Mouse (Mus musculus) frontal cortex, postnatal 10 days (tissue): ENCODE measurements around the gene Arl8a.
"Not testable (repeated sequence)": the region's sequence is repeated elsewhere in the genome, so short reads cannot be mapped to it uniquely, and the experiment has no call there.

ENCODE experiments used
- DNase-seq, 2 experiments: peaks; one replicate each; pipeline ENCODE4 v3.0.0; 2022; ENCODE audit warnings: low spot score in 2 of 2, mixed read lengths in 1 of 2

The Arl8a gene

GRCm38 (mm10) chr1:135169556-135170224 lies 23.1 kb downstream of the Arl8a start:
- DNase-seq = no peak

DNA sequence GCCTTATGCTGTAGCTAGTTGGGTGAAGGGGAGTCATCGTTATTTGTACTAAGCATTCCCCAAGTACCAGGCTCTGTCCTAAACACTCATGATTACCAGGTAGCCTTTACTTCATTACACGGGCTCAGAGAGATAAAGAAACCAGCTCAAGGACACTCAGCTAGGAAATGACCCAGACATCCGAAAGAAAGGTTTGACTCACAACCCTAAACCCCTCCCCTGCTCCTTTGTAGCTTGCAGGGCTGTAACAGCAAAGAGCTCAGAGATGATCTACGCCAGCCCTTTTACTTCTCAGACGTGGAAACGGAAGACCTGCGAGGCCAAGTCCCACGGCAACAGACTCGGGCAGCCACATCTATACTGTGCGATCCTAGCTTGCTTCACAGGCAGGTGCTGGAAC lies 23.7 kb downstream of the Arl8a start:
- DNase-seq = no peak

GRCm38 (mm10) chr1:135171202-135171601 lies 24.6 kb downstream of the Arl8a start:
- DNase-seq = no peak

DNA sequence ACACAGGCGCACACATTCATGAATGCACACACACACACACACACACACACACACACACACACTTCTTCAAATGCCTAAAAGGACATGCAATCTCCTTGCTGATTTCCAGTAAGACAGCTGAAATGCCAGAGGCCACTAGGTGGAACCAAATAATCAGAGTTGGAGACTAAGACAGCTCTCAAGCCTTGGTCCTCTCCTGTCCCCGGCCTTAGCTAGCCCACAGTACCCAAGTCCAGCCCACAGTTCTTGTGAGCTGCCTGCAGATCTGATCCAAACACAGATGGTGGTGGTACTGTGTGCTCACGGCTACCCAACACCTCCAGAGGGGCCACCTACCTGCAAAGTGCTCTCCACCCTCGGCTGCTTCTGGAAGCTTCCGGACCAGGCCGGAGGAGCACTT lies 25.4 kb downstream of the Arl8a start:
- peak in 1 of 2 experiments; percentile 54 for DNase-seq

- DNase-seq = no peak
Observed at GRCm38 (mm10) chr1:135173311-135173710, 26.7 kb downstream of the Arl8a start.

GRCm38 (mm10) chr1:135175176-135175575 lies 28.6 kb downstream of the Arl8a start:
- no peak for DNase-seq

- DNase-seq = no peak
Observed at GRCm38 (mm10) chr1:135177724-135178123, 31.1 kb downstream of the Arl8a start.

- no peak for DNase-seq
Observed at GRCm38 (mm10) chr1:135178863-135179262, 32.2 kb downstream of the Arl8a start.

GRCm38 (mm10) chr1:135180830-135181229 lies 34.2 kb downstream of the Arl8a start:
- DNase-seq = no peak

GRCm38 (mm10) chr1:135181275-135181674 lies 34.7 kb downstream of the Arl8a start:
- DNase-seq = no peak

DNA sequence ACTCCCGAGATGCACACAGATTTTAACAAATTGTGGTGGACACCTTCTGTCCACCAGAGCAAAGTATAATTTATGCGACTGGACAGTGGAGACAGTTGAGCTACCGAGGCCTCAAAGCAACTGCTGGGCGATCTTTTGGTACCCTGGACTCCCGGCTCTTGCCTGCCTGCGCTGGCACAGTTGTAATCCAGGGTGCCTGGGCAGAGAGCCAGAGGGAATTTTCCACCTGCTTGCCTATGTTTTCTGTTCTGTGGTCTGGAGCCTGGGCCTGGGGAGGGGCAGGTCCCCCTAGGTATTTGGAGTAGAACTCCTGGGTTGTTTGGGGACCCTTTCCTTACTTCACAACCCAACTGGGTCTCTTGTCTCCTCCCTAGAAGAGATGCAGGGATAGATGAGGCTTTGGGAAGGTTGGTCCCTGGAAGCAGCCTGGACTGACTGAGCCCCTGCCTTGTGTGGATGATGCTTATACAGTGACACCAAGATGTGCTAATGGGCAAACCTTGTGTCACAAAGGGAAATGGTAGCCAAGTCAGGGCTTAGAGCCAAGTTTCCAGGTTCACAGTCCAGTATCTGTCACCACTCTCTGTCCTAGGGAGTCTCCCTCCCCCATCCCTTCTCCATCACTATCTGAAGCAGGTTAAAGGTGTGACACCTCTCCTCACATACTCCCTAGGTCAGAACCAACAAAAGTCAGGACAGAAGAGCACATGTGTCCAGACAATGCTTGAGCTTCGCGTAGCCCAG lies 35.4 kb downstream of the Arl8a start:
- DNase-seq = no peak

- no peak for DNase-seq
Observed at GRCm38 (mm10) chr1:135182975-135183374, 36.4 kb downstream of the Arl8a start.

GRCm38 (mm10) chr1:135183448-135183847 lies 36.8 kb downstream of the Arl8a start:
- no peak for DNase-seq

DNA sequence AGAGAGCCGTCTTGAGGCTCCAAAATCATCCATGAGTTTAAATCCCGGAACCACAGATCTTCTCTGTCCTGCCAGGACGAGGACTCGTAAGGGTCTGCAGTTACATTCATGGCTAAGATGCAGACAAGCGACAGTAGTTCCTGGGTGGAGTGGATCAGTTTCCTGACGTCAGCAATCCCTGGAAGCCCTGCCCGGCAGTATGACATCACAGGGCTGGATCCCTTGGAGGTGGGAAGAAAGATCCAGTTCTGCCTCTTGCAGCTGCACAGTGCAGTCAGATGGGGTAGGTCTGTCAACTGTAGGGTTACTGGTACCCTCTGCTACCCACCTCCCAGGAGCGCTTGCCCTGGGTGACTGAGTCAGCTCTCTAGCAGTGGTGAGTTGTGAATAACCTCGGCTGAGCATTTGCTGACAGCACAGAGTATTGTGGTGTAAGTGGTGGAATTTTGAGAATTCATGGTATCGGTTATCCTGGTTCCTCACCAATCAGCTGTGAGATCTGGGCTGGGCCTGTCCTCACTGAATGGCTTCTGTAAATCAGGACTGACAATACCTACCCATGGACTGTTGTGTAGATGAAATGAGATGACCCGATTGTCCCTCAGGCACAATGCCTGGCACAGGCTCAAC lies 37.4 kb downstream of the Arl8a start:
- DNase-seq = no peak

DNA sequence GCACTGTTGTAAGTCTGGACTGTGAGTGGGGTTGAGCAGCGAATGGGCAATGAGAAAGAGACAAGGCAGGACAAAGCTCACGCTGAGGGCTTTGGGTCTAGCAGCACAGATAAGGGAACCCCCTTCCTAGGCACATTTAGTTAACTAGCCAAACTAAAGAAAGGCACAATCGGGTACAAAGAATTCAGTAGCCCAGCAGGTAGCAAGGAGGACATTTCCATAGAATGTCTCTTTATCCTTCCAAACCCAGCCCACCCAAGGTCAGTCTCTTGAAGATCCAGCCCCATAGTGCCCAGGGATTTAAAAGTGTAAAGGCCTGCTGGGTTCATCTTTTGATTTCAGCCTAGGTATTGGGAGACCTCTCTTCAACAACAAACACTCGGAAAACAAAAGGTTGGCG lies 39.3 kb downstream of the Arl8a start:
- DNase-seq = no peak

GRCm38 (mm10) chr1:135186427-135186826 lies 39.8 kb downstream of the Arl8a start:
- DNase-seq = no peak

- DNase-seq = not testable (repeated sequence)
Observed at GRCm38 (mm10) chr1:135187016-135187415, 40.4 kb downstream of the Arl8a start.

GRCm38 (mm10) chr1:135188197-135188596 lies 41.6 kb downstream of the Arl8a start:
- no peak for DNase-seq

GRCm38 (mm10) chr1:135189186-135189585 lies 42.6 kb downstream of the Arl8a start:
- DNase-seq = no peak

DNA sequence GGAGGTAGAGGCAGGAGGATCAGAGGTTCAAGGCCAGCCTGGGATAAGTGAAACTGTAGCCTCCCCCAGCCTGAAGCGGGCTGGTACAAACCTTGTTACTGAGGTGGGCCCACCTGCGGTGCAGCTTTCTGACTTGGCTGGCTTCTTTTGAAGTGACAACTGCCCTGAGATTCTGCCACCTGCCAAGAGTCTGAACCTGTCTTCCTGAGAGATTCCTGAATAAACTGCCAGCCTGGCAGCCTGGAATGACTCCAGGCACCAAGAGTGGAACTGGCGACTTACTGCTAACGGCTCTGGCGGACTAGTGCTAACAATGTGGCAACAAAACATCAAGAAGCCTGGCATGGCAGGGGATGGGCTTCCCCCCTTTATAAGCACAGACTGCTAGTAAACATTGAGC lies 47.7 kb downstream of the Arl8a start:
- not testable (repeated sequence) for DNase-seq

- no peak for DNase-seq
Observed at GRCm38 (mm10) chr1:135195907-135196440, 49.4 kb downstream of the Arl8a start.

- no peak for DNase-seq
Observed at GRCm38 (mm10) chr1:135198412-135198811, 51.8 kb downstream of the Arl8a start.
